Mouse (Mus musculus) G1E (cell line): Measurements from ENCODE around the gene Ptbp1. TPM values are rescaled to one million over a fixed set of nuclear protein-coding genes. Genes with fewer than 3 reads are reported as not detected.
A peak's percentile ranks its signal among the peaks of the same experiment; 100 is the strongest.

Experiments used
- ATAC-seq: 2 replicates; pipeline ENCODE4 v1.8.0; 2016; ENCODE audit warnings: mild to moderate bottlenecking; ENCODE audit not compliant: insufficient number of reproducible peaks, poor library complexity, low FRiP score, severe bottlenecking; ENCODE audit errors: extremely low read depth
- DNase-seq: peaks from one replicate; pipeline ENCODE4 v3.0.0; 2012; ENCODE audit warnings: low spot score
- H3K27me3 ChIP-seq: 2 replicates; pipeline ENCODE4 v1.6.1; 2012; ENCODE audit warnings: mild to moderate bottlenecking, low read length, inconsistent platforms; ENCODE audit not compliant: insufficient read depth
- H3K36me3 ChIP-seq: replicated peaks from 2 replicates; pipeline ENCODE3; 2012; ENCODE audit warnings: mild to moderate bottlenecking, inconsistent platforms
- H3K4me1 ChIP-seq: 2 replicates; pipeline ENCODE4 v1.6.1; 2012; ENCODE audit warnings: low read depth, low read length, inconsistent platforms, mixed read lengths; ENCODE audit not compliant: insufficient read depth
- H3K4me3 ChIP-seq: 2 replicates; pipeline ENCODE4 v1.5.1; 2012; ENCODE audit warnings: low read depth, mild to moderate bottlenecking, inconsistent platforms, low read length, moderate library complexity, mixed read lengths
- H3K9me3 ChIP-seq: replicated peaks from 2 replicates; pipeline ENCODE4 v1.6.1; 2012; ENCODE audit warnings: inconsistent platforms
- CTCF ChIP-seq: IDR thresholded peaks from 2 replicates; pipeline ENCODE4 v1.5.1; 2012; ENCODE audit warnings: low read depth, low read length, inconsistent platforms, mixed read lengths
- GATA1 ChIP-seq: IDR thresholded peaks from 2 replicates; pipeline ENCODE4 v1.6.1; 2012; ENCODE audit warnings: borderline replicate concordance, low read length, inconsistent platforms, mixed read lengths
- GATA2 ChIP-seq: IDR thresholded peaks from 2 replicates; pipeline ENCODE4 v1.6.1; 2012; ENCODE audit warnings: low read depth, low read length, inconsistent platforms, borderline replicate concordance
- POLR2AphosphoS5 ChIP-seq: IDR thresholded peaks from 2 replicates; pipeline ENCODE4 v1.6.1; 2012; ENCODE audit warnings: low read depth, low read length, inconsistent platforms; ENCODE audit not compliant: insufficient replicate concordance
- TAL1 ChIP-seq: conservative IDR thresholded peaks from 2 replicates; pipeline ENCODE4 v1.6.1; 2012; ENCODE audit warnings: low read depth, low read length, inconsistent platforms, mixed read lengths
- polyA plus RNA-seq: library from polyadenylated mRNA; stranded (reverse); fragments of >175 nt; gene quantifications from 2 replicates; pipeline ENCODE4 v1.2.3, GENCODE M21; 2012
- total RNA-seq, 2 experiments: library from RNA; stranded (forward) in 1 of 2; stranded (reverse) in 1 of 2; fragments of 200-1000 nt in 1 of 2; fragments of >200 nt in 1 of 2; fragmentation: Nextera tagmentation in 1 of 2; gene quantifications; 2 replicates each; pipeline ENCODE4 v1.2.3; 2014 to 2017

Gene Ptbp1
- total and polyA plus RNA-seq, 3 experiments, result 168 to 1,117 (median 333) TPM

DNA sequence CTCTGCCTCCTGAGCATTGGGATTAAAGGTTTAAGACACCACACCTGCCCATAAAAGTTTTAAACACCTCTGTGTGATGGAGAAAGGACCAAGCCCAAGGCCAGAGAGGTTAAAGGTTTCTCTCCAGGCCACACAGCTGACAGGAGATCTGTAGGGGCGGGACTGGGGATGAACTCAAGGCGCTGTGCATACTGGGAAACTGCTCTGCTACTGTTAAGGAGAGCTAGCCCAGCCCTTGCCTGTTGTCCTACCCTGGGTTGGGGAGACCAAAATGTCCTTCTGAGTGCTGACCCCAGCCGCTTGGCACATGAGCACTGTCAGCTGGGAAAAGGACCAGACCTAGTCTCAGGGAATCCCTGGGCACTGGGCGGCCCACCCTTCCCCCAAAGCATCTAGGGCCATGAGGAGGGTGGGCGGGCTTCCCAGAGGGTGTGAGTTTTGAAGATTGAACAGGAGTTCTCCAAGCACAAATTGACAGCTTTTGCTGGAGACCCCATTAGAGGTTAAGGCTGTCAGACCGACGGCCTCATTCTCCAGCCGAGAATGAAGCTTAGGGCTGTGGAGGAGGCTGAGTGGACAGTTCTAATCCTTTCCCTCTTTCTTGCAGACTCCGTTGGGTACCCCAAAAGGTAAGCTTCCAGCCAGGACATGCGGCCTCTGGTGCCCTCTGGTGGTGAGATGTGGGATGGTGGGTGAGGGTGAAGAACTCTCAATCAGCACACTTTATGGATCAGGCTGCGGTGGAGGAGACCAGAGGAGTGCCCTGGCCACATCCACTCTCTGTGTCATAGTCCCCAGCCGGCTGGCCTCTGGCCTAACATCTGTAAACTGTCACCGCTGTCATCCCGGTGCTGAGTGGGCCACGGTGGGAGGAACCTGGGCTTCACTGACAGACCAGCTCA lies 42.2 kb upstream of the Ptbp1 start:
- peaks cover 5% of the 10 kb centered on the region; the same call in 1 of the 2 replicates for H3K4me1 ChIP-seq
- peaks cover 66% of the 10 kb centered on the region for H3K27me3 ChIP-seq
- TF ChIP-seq POLR2AphosphoS5 (no peak), GATA2 (no peak), TAL1 (no peak), CTCF (peak; percentile 92)
- no peaks in the 10 kb centered on the region for H3K36me3 ChIP-seq
- no peak overlapping the region for H3K4me3 ChIP-seq
- DNase-seq (peak; percentile 55), ATAC-seq (peak; percentile 40)
- H3K9me3 ChIP-seq, result no peaks in the 10 kb centered on the region

DNA sequence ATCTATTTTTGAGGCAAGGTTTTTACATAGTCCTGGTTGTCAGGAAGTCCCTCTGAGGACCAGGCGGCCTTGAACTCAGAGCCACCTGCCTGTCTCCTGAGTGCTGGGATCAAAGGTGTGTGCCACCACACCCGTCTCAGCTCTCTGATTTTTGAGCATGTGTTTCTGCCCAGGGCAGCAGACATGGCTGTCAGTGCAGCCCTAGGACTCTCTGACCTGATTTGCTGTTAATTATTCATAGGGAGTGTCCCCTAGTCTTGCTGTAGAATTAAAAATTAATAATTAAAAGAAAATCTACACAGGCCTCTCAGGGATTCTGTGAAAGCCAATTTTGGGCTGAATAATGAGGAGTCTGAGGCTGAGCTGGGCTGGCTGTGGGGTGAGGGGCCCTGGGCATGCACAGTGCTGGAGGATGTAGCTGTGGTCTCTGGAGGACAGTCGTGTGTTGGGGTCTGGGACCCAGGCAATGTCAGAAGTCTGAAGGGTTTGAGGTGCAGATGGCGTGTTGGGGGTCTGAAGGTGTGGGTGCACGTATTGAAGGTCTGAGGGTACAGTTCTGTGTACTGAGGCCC lies 39.9 kb upstream of the Ptbp1 start:
- Histone ChIP-seq H3K4me3 (no peak overlapping the region), H3K27me3 (peaks cover 63% of the 10 kb centered on the region), H3K36me3 (no peaks in the 10 kb centered on the region), H3K9me3 (no peaks in the 10 kb centered on the region), H3K4me1 (0 out of 2 replicates have a peak, but pooled peaks cover 3% of the 10 kb centered on the region)
- TF ChIP-seq TAL1 (no peak), POLR2AphosphoS5 (no peak), GATA2 (no peak), GATA1 (no peak), CTCF (no peak)
- DNase-seq, result no peak
- no peak for ATAC-seq

DNA sequence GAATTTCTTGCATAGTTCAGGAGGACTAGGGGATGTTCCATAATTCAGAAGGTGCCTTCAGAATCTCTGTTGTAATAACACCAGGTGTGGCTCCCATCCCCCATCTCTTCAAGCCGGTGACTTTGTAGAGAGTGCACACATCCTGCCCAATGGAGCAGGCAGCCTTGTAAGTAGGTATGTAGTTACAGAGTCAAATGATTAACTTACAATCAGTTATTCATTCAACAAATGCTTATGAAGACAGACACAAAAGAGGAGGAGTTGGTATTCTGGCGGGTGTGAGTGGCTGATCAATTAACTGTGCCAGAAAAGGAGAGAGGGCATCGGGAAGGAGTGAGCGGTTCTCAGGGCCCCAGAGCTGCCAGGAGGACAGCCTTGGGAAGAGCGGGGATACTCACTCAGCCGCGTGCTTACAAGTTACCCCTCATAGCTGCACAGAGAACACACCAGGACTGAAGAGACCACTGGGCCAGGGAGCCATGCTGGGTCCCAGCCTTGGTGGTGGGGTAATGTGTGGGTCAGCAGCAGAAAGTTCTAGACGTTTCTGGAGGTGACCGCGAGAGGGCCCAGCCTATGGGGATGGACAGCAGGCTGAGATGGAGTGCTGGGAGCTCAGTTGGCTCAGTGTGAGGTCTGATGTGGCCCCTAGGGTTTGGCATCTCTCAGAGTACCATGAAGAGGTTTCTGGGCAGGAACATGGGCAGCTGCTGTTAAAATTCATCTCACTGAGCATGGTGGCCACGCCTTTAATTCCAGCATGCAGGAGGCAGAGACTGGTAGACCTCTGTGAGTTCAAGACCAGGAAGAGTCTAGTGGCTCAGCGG lies 38.3 kb upstream of the Ptbp1 start:
- DNase-seq (no peak), ATAC-seq (no peak)
- no peak overlapping the region for H3K4me3 ChIP-seq
- TF ChIP-seq TAL1, result no peak
- no peak for TF ChIP-seq CTCF
- no peak for TF ChIP-seq GATA2
- no peak for TF ChIP-seq POLR2AphosphoS5
- TF ChIP-seq GATA1, result no peak
- H3K9me3 ChIP-seq, result no peaks in the 10 kb centered on the region
- peaks cover 7% of the 10 kb centered on the region; the same call in 1 of the 2 replicates for H3K4me1 ChIP-seq
- peaks cover 69% of the 10 kb centered on the region for H3K27me3 ChIP-seq
- no peaks in the 10 kb centered on the region for H3K36me3 ChIP-seq

DNA sequence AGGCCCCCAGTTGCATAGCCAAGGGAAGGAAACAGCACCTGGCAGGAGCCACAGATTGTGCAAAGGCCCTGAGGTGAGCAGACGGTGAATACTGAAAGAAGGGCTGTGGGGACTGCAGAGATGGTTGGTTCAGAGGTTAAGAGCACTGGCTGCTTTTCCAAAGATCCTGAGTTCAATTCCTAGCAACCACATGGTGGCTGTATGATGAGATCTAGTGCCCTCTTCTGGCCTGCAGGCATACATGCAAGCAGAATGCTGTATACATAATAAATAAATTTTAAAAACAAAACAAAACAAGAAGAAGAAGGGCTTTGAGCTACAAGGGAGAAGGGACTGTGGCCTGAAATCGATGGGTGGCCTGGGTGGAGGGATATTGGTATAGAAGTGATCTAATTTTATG lies 37.1 kb upstream of the Ptbp1 start:
- Histone ChIP-seq H3K4me1 (peaks cover 7% of the 10 kb centered on the region), H3K9me3 (no peaks in the 10 kb centered on the region), H3K27me3 (peaks cover 70% of the 10 kb centered on the region), H3K36me3 (no peaks in the 10 kb centered on the region), H3K4me3 (no peak overlapping the region)
- TF ChIP-seq GATA2 (no peak), POLR2AphosphoS5 (no peak), GATA1 (no peak), TAL1 (no peak), CTCF (no peak)
- no peak for DNase-seq
- ATAC-seq, result no peak

DNA sequence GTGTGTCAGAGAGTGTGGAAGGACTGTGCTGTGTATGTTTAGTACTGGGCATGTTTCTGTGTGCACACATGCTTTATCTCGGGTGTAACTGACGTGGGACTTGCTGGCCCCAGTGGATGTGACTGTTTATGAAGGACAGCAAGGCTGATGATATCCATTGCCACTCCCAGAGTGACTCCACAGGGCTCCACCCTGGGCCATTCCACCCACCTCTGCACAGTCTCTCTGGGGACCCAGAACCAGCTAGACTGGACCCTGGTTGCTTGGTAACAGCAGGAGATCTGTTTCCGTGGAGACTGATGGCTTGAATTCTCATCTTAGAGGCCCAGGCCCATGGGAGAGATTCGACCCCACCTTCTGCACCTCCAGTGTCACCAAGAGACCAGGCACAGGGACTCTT lies 36.0 kb upstream of the Ptbp1 start:
- DNase-seq (no peak), ATAC-seq (no peak)
- H3K27me3 ChIP-seq, result peaks cover 74% of the 10 kb centered on the region
- H3K9me3 ChIP-seq, result no peaks in the 10 kb centered on the region
- no peaks in the 10 kb centered on the region for H3K36me3 ChIP-seq
- peaks cover 7% of the 10 kb centered on the region for H3K4me1 ChIP-seq
- no peak overlapping the region for H3K4me3 ChIP-seq
- TF ChIP-seq CTCF, result no peak
- TF ChIP-seq GATA1, result no peak
- TF ChIP-seq GATA2, result no peak
- TF ChIP-seq POLR2AphosphoS5, result no peak
- TF ChIP-seq TAL1, result no peak

DNA sequence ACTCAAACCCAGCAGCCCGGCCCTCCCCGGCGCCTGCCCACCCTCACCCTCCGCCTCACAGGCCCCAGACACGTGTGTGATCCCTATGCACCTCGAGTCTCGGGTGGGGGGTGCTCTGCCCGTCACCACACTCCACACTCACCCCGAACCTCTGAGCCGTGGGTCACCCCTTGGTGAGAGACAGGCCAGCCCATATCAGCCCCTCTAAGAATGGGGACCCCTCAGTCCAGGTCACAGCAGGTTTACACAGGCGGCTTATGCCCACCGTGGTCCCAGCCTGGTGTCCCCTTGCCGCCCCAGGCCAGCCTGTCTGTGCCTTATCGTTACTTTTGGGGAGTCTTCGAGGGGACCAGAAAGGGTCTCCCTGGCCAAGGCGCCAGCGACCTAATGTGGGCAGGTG lies 34.6 kb upstream of the Ptbp1 start:
- Histone ChIP-seq H3K27me3 (peaks cover 77% of the 10 kb centered on the region), H3K9me3 (no peaks in the 10 kb centered on the region), H3K4me1 (peaks cover 10% of the 10 kb centered on the region), H3K4me3 (no peak overlapping the region), H3K36me3 (no peaks in the 10 kb centered on the region)
- ATAC-seq (no peak), DNase-seq (no peak)
- TF ChIP-seq CTCF (no peak), POLR2AphosphoS5 (no peak), GATA2 (no peak), TAL1 (no peak), GATA1 (no peak)
